Mouse (Mus musculus) limb, embryonic 10.5 days (tissue): ENCODE data around the gene Tbc1d13. TPM values are rescaled to one million over a fixed set of nuclear protein-coding genes. Genes with fewer than 3 reads are reported as not detected.
"Not testable (repeated sequence)": the region's sequence is repeated elsewhere in the genome, so short reads cannot be mapped to it uniquely, and the experiment has no call there.

Experiments
- DNase-seq: peaks from one replicate; pipeline ENCODE4 v3.0.0-alpha.2; 2017; ENCODE audit warnings: low spot score
- H3K27ac ChIP-seq: fragments of 300-500 bp; sonication (generic); 2 replicates; pipeline ENCODE4 v1.5.1; 2016; ENCODE audit warnings: mild to moderate bottlenecking
- H3K27me3 ChIP-seq: fragments of 300-500 bp; sonication (generic); 2 replicates; pipeline ENCODE4 v1.6.1; 2016; ENCODE audit warnings: low read depth, mild to moderate bottlenecking; ENCODE audit not compliant: poor library complexity, severe bottlenecking
- H3K36me3 ChIP-seq: fragments of 300-500 bp; sonication (generic); 2 replicates; pipeline ENCODE4 v1.6.1; 2016; ENCODE audit warnings: mild to moderate bottlenecking, moderate library complexity
- H3K4me1 ChIP-seq: fragments of 300-500 bp; sonication (generic); 2 replicates; pipeline ENCODE4 v1.6.1; 2016
- H3K4me3 ChIP-seq: fragments of 300-500 bp; sonication (generic); 2 replicates; pipeline ENCODE4 v1.5.1; 2016; ENCODE audit warnings: mild to moderate bottlenecking, moderate library complexity
- H3K9me3 ChIP-seq: fragments of 300-500 bp; sonication (generic); replicated peaks from 2 replicates; pipeline ENCODE4 v1.6.1; 2016; ENCODE audit warnings: mild to moderate bottlenecking
- WGBS: fragments of 180-500 bp; shearing (Covaris S2); methylation state at CpG from one replicate; pipeline ENCODE4 v1.1.7; 2016; 5-methylcytosine and 5-hydroxymethylcytosine counted together
- polyA plus RNA-seq: library from polyadenylated mRNA; unstranded; fragments of >200 nt; fragmentation: Nextera tagmentation; extraction: Ambion mirVana; gene quantifications from 2 replicates; pipeline ENCODE4 v1.2.1, GENCODE M21; 2016

Tbc1d13 gene
- polyA plus RNA-seq, 1 experiment from 2014 or later, result 8.1 TPM

GRCm38 (mm10) chr2:30171997-30172382, 38.4 kb downstream of the Tbc1d13 start:
- peaks cover 49% of the 10 kb centered on the region for H3K36me3 ChIP-seq
- peak overlapping the region; percentile 80 for H3K4me3 ChIP-seq
- H3K9me3 ChIP-seq, result no peaks in the 10 kb centered on the region; the same call in 1 of the 2 replicates
- H3K4me1 ChIP-seq, result peaks cover 19% of the 10 kb centered on the region
- 4% methylated on average over 19 of the region's 19 CpGs for WGBS
- no peaks in the 10 kb centered on the region for H3K27me3 ChIP-seq
- DNase-seq, result no peak
- peak overlapping the region; percentile 93 for H3K27ac ChIP-seq

- Histone ChIP-seq H3K27me3 (no peaks in the 10 kb centered on the region), H3K36me3 (peaks cover 54% of the 10 kb centered on the region), H3K27ac (no peak overlapping the region), H3K4me3 (no peak overlapping the region), H3K4me1 (peaks cover 33% of the 10 kb centered on the region), H3K9me3 (no peaks in the 10 kb centered on the region)
- no peak for DNase-seq
- WGBS, result 97% methylated on average over 20 of the region's 20 CpGs
Observed at GRCm38 (mm10) chr2:30173541-30174240, 40.1 kb downstream of the Tbc1d13 start.

GRCm38 (mm10) chr2:30175897-30176296, 42.4 kb downstream of the Tbc1d13 start:
- H3K27me3 ChIP-seq, result no peaks in the 10 kb centered on the region
- H3K27ac ChIP-seq, result no peak overlapping the region
- no peak for DNase-seq
- peaks cover 33% of the 10 kb centered on the region for H3K4me1 ChIP-seq
- H3K4me3 ChIP-seq, result no peak overlapping the region
- H3K36me3 ChIP-seq, result peaks cover 54% of the 10 kb centered on the region
- 91% methylated on average over 8 of the region's 8 CpGs for WGBS
- no peaks in the 10 kb centered on the region for H3K9me3 ChIP-seq

GRCm38 (mm10) chr2:30176561-30176960, 43.0 kb downstream of the Tbc1d13 start:
- H3K36me3 ChIP-seq, result peaks cover 54% of the 10 kb centered on the region
- no peak overlapping the region for H3K4me3 ChIP-seq
- H3K9me3 ChIP-seq, result no peaks in the 10 kb centered on the region
- H3K27ac ChIP-seq, result no peak overlapping the region
- no peaks in the 10 kb centered on the region for H3K27me3 ChIP-seq
- WGBS, result 92% methylated on average over 2 of the region's 2 CpGs
- no peak for DNase-seq
- H3K4me1 ChIP-seq, result peaks cover 28% of the 10 kb centered on the region

- H3K4me3 ChIP-seq, result peak within 1 kb of the TSS; percentile 85
- WGBS, result 3% methylated on average over 54 of the region's 54 CpGs
- peak; percentile 99 for DNase-seq
- H3K9me3 ChIP-seq, result no peaks in the 10 kb centered on the region
- peaks cover 46% of the 10 kb centered on the region for H3K36me3 ChIP-seq
- H3K4me1 ChIP-seq, result peaks cover 17% of the 10 kb centered on the region
- H3K27ac ChIP-seq, result peak within 1 kb of the TSS; percentile 86
- H3K27me3 ChIP-seq, result no peaks in the 10 kb centered on the region
Observed at GRCm38 (mm10) chr2:30177700-30178675, 44.4 kb downstream of the Tbc1d13 start, which contains the start of gene Spout1. Gene Spout1 (minus strand): TSS chr2:30178459.

GRCm38 (mm10) chr2:30178711-30179110, 45.2 kb downstream of the Tbc1d13 start:
- Histone ChIP-seq H3K4me3 (peak overlapping the region; percentile 85), H3K36me3 (peaks cover 39% of the 10 kb centered on the region), H3K4me1 (peaks cover 15% of the 10 kb centered on the region)
- not testable (repeated sequence) for H3K9me3 ChIP-seq, H3K27ac ChIP-seq, H3K27me3 ChIP-seq, DNase-seq
- WGBS, result 68% methylated on average over 7 of the region's 7 CpGs

- 91% methylated on average over 2 of the region's 2 CpGs for WGBS
- no peaks in the 10 kb centered on the region for H3K9me3 ChIP-seq
Observed at GRCm38 (mm10) chr2:30182424-30182823, 48.9 kb downstream of the Tbc1d13 start.

GRCm38 (mm10) chr2:30183721-30184120, 50.2 kb downstream of the Tbc1d13 start:
- Histone ChIP-seq H3K9me3 (no peaks in the 10 kb centered on the region), H3K27ac (no peak overlapping the region), H3K4me1 (no peaks in the 10 kb centered on the region), H3K36me3 (peaks cover 13% of the 10 kb centered on the region), H3K4me3 (no peak overlapping the region; the same call in 1 of the 2 replicates), H3K27me3 (no peaks in the 10 kb centered on the region)
- DNase-seq, result no peak
- WGBS, result 70% methylated on average over 3 of the region's 3 CpGs

More at GRCm38 (mm10) chr2:30182424-30182823, 48.9 kb downstream of the Tbc1d13 start:
- Histone ChIP-seq H3K27me3 (no peaks in the 10 kb centered on the region), H3K4me3 (no peak overlapping the region), H3K36me3 (peaks cover 14% of the 10 kb centered on the region), H3K27ac (no peak overlapping the region), H3K4me1 (peaks cover 9% of the 10 kb centered on the region)
- DNase-seq, result no peak

- DNase-seq, result no peak
- H3K27ac ChIP-seq, result no peak overlapping the region
- H3K27me3 ChIP-seq, result no peaks in the 10 kb centered on the region
- H3K36me3 ChIP-seq, result peaks cover 13% of the 10 kb centered on the region
- no peak overlapping the region for H3K4me3 ChIP-seq
- no peaks in the 10 kb centered on the region for H3K4me1 ChIP-seq
- 91% methylated on average over 6 of the region's 6 CpGs for WGBS
- H3K9me3 ChIP-seq, result no peaks in the 10 kb centered on the region
Observed at GRCm38 (mm10) chr2:30185276-30185675, 51.7 kb downstream of the Tbc1d13 start.

- no peaks in the 10 kb centered on the region for H3K9me3 ChIP-seq
- DNase-seq, result no peak
- no peak overlapping the region for H3K4me3 ChIP-seq
- H3K27ac ChIP-seq, result 0 out of 2 replicates have a peak overlapping the region, but pooled peaks have one; percentile 36
- 83% methylated on average over 3 of the region's 3 CpGs for WGBS
- no peaks in the 10 kb centered on the region for H3K4me1 ChIP-seq
- no peaks in the 10 kb centered on the region for H3K27me3 ChIP-seq
- H3K36me3 ChIP-seq, result peaks cover 16% of the 10 kb centered on the region
Observed at GRCm38 (mm10) chr2:30185681-30186080, 52.1 kb downstream of the Tbc1d13 start.

- H3K36me3 ChIP-seq, result peaks cover 3% of the 10 kb centered on the region; the same call in 1 of the 2 replicates
- no peak for DNase-seq
- H3K27me3 ChIP-seq, result no peaks in the 10 kb centered on the region
- H3K4me3 ChIP-seq, result no peak overlapping the region
- H3K9me3 ChIP-seq, result no peaks in the 10 kb centered on the region
- 88% methylated on average over 12 of the region's 12 CpGs for WGBS
- no peaks in the 10 kb centered on the region for H3K4me1 ChIP-seq
- no peak overlapping the region for H3K27ac ChIP-seq
Observed at GRCm38 (mm10) chr2:30191790-30192580, 58.4 kb downstream of the Tbc1d13 start.

GRCm38 (mm10) chr2:30194656-30195055, 61.1 kb downstream of the Tbc1d13 start:
- no peaks in the 10 kb centered on the region for H3K4me1 ChIP-seq
- H3K27ac ChIP-seq, result no peak overlapping the region
- H3K4me3 ChIP-seq, result no peak overlapping the region
- H3K27me3 ChIP-seq, result no peaks in the 10 kb centered on the region
- no peak for DNase-seq
- no peaks in the 10 kb centered on the region for H3K9me3 ChIP-seq
- peaks cover 3% of the 10 kb centered on the region; the same call in 1 of the 2 replicates for H3K36me3 ChIP-seq
- WGBS, result 88% methylated on average over 3 of the region's 3 CpGs
